Mouse (Mus musculus): ENCODE measurements around the gene Cfap44.

Gene Cfap44

GRCm38 (mm10) chr16:44530829-44531228, 136.2 kb downstream of the Cfap44 start:
- no peak for DNase-seq (ENCODE audit: low spot score in 2 of 2)

- no peak for DNase-seq (ENCODE audit: low spot score in 2 of 2)
Observed at GRCm38 (mm10) chr16:44531239-44531797, 136.7 kb downstream of the Cfap44 start.

Data from frontal cortex, postnatal 10 days (tissue).